Mouse (Mus musculus) left cerebral cortex, postnatal 4 days (tissue): ENCODE measurements around the gene Rbl2. TPM values are rescaled to one million over a fixed set of nuclear protein-coding genes. Genes with fewer than 3 reads are reported as not detected.

Experiments used
- DNase-seq: peaks from one replicate; pipeline ENCODE4 v3.0.0-alpha.2; 2022
- intact Hi-C: fragments of 180-260 bp; cut with DNase I; formaldehyde crosslinking; loops from one replicate; pipeline ENCODE4 v1.15.1; 2025
- total RNA-seq, 2 experiments: library from RNA; stranded (reverse); gene quantifications; 2 replicates each; pipeline ENCODE4 v1.2.3; 2021

Gene Rbl2
- total RNA-seq, 2 experiments from 2014 or later, result 32.1 to 34.1 TPM

DNA sequence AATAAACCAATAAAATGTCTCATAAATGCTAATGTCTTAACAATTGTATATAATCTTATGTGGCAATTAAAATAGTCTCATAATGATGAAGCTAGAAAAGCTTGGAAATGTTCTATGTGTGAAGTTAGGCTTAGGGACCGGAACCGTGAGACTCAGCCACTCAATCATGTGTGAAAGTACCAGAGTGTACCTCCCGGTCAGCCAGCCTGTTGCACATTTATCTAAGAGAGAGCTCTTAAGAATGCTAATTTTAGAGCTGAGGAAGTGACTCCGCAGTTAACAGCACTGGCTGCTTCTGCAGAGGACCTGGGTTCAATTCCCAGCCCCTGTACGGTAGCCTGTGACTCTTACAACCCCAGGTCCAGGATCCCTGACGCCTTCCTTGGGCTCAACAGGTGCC lies 28.2 kb downstream of the Rbl2 start:
- DNase-seq, result no peak
- intact Hi-C loops, result no loop called here

DNA sequence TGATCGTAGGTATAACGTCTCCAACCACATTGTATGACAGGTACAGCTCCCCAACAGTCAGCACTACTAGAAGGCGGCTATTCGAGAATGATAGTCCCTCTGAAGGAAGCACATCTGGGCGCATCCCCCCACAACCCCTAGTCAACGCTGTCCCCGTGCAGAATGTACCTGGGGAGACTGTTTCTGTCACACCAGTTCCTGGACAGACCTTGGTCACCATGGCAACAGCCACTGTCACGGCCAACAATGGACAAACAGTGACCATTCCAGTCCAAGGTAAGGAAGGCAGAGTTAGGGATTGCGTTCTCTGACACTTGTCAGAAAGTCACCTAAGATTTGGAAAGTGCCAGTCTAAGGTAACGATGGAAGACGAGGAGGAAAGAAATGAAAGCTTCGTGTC lies 36.4 kb downstream of the Rbl2 start:
- no peak for DNase-seq
- intact Hi-C loops, result loop anchor here (10.0 kb wide), 1 partner anchor 91 kb away; no protein-coding TSS in a partner anchor

- intact Hi-C loops, result no loop called here
These were observed 42.1 kb downstream of the Rbl2 start for GRCm38 (mm10) chr8:91111868-91112477.

DNA sequence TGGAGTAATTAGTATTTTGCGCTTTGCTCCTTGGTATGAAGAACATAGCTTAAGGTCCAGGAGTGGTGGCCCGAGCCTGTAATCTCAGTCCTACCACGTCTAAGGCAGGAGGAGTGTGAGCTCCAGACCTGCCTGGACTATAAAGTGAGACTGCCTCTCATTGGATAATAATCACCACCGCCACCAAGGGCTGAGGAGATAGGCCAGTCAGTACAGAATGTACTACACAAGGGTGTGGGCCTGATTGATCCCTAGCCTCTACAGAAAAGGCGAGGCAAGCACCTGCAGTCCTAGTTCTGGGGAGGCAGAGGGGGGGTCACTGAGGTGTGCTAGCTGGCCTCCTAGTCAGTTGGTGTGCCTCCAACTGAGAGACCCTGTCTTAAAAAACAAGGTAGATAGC lies 44.6 kb downstream of the Rbl2 start:
- no peak for DNase-seq
- intact Hi-C loops, result no loop called here

More at GRCm38 (mm10) chr8:91111868-91112477, 42.1 kb downstream of the Rbl2 start:
- DNase-seq, result no peak

GRCm38 (mm10) chr8:91114910-91115309 lies 45.1 kb downstream of the Rbl2 start:
- intact Hi-C loops, result no loop called here
- no peak for DNase-seq

- intact Hi-C loops, result no loop called here
- no peak for DNase-seq
These were observed 47.7 kb downstream of the Rbl2 start for GRCm38 (mm10) chr8:91117537-91117936.

- intact Hi-C loops, result no loop called here
These were observed 48.3 kb downstream of the Rbl2 start for GRCm38 (mm10) chr8:91118131-91118530.

GRCm38 (mm10) chr8:91124315-91124714 lies 54.5 kb downstream of the Rbl2 start:
- intact Hi-C loops, result no loop called here
- no peak for DNase-seq

More at GRCm38 (mm10) chr8:91118131-91118530, 48.3 kb downstream of the Rbl2 start:
- no peak for DNase-seq

DNA sequence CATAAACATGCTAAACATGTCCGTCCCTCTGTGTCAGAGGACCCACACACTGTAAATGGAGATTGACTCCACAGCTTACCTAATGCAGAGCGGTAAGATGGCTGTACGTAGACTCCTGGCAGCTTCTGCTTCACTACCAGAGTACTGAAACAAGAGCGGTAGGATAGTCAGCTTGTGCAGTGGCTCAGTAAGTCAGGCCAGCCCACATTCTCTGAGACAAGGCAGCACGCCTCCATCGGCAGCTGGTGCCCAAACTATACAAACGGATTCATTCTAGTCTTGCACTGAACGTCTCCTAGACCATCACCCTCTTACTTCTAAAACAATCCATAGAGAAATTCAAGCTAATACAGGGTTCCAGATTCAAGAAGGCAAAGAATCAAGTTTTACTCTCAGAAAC lies 56.9 kb downstream of the Rbl2 start:
- intact Hi-C loops, result no loop called here
- no peak for DNase-seq

DNA sequence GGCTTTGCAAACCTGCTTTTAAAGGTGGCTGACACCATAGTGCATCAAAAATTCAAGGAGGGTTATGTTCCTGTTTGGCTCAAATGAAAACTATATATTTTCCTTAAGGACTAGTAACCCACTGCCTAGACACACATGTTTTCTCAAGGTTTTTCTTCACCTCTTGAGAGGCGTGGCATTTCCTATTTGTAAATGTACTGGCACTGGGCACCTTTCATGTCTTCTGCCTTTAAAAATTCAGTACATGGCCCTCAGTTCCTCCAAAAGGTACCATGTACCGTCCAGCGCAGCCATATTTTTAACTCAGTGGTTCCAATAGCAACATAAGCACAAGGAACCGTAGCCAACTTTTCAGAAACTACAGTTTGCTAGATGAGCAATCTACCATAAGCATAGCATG lies 62.9 kb downstream of the Rbl2 start:
- DNase-seq, result no peak

DNA sequence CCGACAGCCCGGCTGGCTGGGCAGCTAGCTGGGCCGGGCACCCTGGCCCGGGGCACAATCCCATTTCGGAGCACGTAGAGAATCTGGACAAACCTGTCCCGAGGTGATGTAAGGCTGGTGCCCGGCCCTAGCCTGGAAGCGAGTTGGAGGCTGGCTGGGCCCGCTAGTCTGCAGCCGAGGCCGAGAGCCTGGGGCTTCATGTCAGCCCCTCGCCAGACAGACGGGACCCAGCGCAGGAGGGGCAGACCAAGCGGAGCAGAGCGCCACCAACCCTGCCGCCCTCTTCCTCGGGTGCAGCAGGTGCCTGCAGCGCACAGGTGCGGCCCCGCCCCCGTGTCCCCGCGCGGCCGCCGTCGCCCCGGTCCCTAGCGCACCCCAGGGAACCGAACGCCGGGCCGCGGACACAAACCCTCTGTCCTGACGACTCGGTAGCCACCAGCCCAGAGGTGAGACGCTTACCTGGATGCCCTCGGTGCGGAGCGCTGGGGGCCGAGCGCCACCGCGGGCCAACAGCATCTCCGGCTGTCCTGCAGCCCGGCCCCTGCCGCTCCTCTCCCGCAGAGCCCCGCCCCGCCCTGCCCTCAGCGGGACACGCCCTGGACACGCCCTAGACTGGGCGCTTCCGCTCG lies 63.7 kb downstream of the Rbl2 start:
- intact Hi-C loops, result no loop called here
- no peak for DNase-seq

More for the DNA sequence above, 62.9 kb downstream of the Rbl2 start:
- intact Hi-C loops, result no loop called here

- intact Hi-C loops, result no loop called here
These were observed 64.2 kb downstream of the Rbl2 start for GRCm38 (mm10) chr8:91134070-91134475.

DNA sequence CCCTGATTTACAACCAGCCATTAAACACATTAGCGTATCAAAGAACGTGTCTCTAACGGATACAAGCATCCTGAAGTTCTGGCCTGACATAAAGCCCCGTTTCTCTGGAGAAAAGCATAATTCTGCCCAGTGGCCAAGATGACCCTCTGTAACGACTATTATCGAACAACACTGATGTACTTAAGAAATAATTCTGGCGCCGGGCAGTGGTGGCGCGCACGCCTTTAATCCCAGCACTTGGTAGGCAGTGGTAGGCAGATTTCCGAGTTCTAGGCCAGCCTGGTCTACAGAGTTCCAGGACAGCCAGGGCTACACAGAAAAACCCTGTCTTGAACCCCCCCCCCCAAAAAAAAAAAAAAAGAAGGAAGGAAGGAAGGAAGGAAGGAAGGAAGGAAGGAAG lies 64.8 kb downstream of the Rbl2 start:
- no peak for DNase-seq
- intact Hi-C loops, result no loop called here

More at GRCm38 (mm10) chr8:91134070-91134475, 64.2 kb downstream of the Rbl2 start:
- DNase-seq, result peak; percentile 100

GRCm38 (mm10) chr8:91135308-91136181 lies 65.7 kb downstream of the Rbl2 start:
- DNase-seq, result no peak
- intact Hi-C loops, result no loop called here

- intact Hi-C loops, result no loop called here
- no peak for DNase-seq
These were observed 71.0 kb downstream of the Rbl2 start for GRCm38 (mm10) chr8:91140828-91141227.

DNA sequence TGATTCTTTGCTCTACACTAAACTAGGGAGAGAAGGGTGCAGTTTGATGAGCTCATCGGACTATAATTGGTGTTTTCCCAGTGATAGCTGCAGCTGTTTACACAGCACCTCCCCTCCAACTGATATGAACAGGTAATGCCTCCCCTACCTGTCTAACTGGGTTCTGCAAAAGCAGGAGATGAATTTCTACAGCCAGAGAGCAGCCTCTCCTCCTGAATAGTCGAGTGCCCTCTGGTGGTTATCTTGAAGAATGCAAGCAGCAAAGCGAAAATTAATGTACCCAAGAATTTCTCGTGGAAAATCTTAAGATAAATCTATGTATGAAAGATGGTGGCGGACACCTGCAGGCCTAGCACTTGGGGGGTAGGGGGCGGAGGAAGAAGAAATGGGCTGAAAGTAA lies 77.9 kb downstream of the Rbl2 start:
- intact Hi-C loops, result no loop called here
- peak; percentile 31 for DNase-seq

DNA sequence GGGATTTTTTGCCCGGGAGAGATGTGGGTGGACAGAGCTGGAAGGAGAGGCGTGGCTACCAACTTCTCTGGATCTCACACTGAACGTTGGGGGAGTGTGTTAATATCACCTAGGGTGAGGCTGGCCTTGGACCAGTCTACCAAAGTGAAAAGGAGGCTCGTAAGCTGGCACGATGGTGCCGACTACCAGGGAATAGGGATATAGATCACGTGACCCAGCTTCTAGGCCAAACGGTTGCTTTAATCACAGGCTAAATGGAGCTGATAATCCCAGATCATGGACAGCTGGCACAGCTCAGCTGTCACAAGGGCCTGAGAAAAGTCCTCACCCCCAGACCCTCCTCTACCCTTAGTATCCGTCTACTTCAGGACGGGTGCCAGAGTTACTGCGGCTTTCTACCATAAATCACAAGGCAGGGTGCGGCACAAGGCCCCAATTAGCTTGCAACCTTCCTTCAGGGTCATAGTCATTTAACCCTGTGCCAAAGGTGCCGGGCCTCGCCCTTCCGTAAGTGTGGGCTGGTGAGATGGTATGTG lies 78.9 kb downstream of the Rbl2 start:
- intact Hi-C loops, result no loop called here
- DNase-seq, result peak; percentile 16

DNA sequence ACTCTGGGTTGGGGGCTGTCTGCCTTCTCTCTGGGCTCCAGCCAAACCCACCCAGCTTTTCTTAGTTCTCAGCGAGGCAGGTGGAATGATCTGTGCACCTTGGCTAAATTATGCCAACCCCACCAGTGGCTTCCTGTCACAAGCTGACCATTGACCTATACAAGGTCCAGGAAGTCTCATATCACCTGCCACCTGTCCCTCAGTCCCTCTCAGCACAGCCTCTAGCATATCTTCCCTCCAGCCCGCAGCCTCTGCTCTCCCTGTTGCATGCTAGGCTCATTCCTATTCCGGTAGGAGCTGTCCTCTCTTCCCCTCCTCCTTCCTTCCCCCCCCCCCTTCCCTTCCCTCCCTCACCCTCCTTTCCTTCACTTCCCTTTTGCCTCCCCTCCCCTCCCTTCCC lies 79.4 kb downstream of the Rbl2 start:
- intact Hi-C loops, result no loop called here
- no peak for DNase-seq

GRCm38 (mm10) chr8:91151531-91151930 lies 81.7 kb downstream of the Rbl2 start:
- DNase-seq, result no peak
- intact Hi-C loops, result no loop called here

DNA sequence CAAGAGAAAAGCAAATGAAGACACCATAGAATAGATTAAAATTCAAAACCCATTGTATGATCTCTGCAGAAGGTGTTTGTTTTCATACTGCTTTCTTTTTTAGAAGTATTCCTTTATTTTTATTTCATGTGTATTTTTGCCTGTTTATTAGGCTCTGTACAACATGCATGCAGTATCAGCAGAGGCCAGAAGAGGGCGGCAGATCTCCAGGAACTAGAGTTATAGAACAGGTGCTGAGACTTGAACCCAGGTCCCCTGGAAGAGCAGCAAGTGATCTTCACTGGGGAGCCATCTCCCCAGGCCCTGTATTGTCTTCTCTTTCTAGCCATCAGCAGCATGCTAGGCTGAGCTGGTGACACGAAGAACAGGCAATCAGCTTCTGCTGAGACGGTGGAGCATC lies 84.0 kb downstream of the Rbl2 start:
- DNase-seq, result no peak
- intact Hi-C loops, result no loop called here

DNA sequence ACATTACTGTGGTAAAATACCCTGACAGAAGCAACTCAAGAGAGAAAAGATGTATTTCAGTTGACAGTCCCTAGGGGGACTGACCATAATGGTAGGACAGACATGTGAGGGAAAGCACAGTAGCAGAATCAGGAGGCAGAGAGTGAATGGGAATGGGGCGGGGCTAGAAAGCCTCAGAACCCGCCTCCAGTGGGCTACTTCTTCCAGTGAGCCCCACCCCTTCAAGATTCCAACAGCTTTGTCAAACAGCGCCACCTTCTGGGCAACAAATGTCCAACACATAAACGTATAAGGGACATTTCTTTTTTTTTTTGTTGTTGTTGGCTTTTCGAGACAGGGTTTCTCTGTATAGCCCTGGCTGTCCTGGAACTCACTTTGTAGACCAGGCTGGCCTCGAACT lies 84.7 kb downstream of the Rbl2 start:
- no peak for DNase-seq
- intact Hi-C loops, result no loop called here
